Mouse (Mus musculus): ENCODE measurements around the gene Pik3r2.

Gene Pik3r2

GRCm38 (mm10) chr8:70730956-70731355 lies 45.6 kb downstream of the Pik3r2 start:
- no peak for DNase-seq

DNA sequence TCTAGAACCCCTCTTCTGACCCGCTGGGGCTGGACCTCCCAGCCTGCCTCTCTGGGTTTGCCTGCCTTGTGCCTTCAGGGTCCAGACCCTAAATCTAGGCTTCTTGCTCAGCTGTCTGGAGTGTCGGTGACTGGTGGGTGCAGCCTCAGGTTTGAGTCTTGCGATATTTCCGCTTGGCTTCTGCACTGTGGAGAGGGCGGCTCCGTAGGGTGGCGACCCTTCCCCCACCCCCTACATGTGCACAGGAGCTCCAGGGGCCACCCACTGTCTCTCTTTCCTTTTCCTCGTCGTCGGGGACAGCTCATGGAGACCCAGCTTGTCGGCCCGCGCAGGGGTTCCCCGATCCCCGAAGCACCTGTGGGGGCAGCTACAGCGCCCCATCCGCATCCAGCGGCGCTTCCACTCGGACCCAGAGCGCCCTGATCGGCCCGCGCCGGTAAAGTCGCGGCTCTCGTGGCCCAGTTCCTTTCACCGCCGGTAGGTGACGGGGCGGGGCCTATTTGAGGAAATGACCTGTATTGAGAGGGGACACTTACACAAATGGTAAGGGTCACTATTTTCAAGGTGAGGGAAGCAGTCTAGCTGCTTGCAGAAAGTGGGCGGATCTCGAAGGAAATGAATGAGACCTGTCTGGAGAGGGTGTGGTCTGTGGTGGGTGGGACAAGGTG lies 46.6 kb downstream of the Pik3r2 start:
- DNase-seq: no peak

GRCm38 (mm10) chr8:70726721-70727120 lies 49.8 kb downstream of the Pik3r2 start:
- DNase-seq: no peak

- no peak for DNase-seq
Measured at GRCm38 (mm10) chr8:70725792-70726447, 50.6 kb downstream of the Pik3r2 start.

GRCm38 (mm10) chr8:70724216-70724615 lies 52.3 kb downstream of the Pik3r2 start:
- DNase-seq: no peak

GRCm38 (mm10) chr8:70723486-70724210 lies 52.9 kb downstream of the Pik3r2 start, which contains the start of gene Pde4c:
TSS of gene Pde4c (plus strand) at chr8:70723720.
- DNase-seq: no peak

GRCm38 (mm10) chr8:70721601-70722000 lies 54.9 kb downstream of the Pik3r2 start:
- DNase-seq: no peak

GRCm38 (mm10) chr8:70720739-70721138 lies 55.8 kb downstream of the Pik3r2 start:
- DNase-seq: peak; percentile 62

GRCm38 (mm10) chr8:70719796-70720270 lies 56.7 kb downstream of the Pik3r2 start:
- no peak for DNase-seq

- peak; percentile 64 for DNase-seq
Measured at GRCm38 (mm10) chr8:70718297-70718696, 58.2 kb downstream of the Pik3r2 start, which contains the start of gene Gm3336. TSS of gene Gm3336 (plus strand) at chr8:70718543.

All from right cerebral cortex, adult 18-20 months (tissue).